Mouse (Mus musculus) intestine, embryonic 15.5 days (tissue): Measurements from ENCODE around the gene Sestd1. TPM values are rescaled to one million over a fixed set of nuclear protein-coding genes. Genes with fewer than 3 reads are reported as not detected.

Source experiments
- ATAC-seq: fragments of 200-750 bp; cut with Nextera tagmentation; 2 replicates; pipeline ENCODE4 v1.8.0; 2017; ENCODE audit warnings: moderate TSS enrichment, moderate library complexity
- H3K27ac ChIP-seq: fragments of 300-500 bp; sonication (generic); 2 replicates; pipeline ENCODE4 v1.5.1; 2015; ENCODE audit warnings: mild to moderate bottlenecking, inconsistent platforms
- H3K27me3 ChIP-seq: fragments of 300-500 bp; sonication (generic); replicated peaks from 2 replicates; pipeline ENCODE4 v1.6.1; 2015; ENCODE audit warnings: inconsistent platforms
- H3K36me3 ChIP-seq: fragments of 300-500 bp; sonication (generic); 2 replicates; pipeline ENCODE4 v1.6.1; 2015; ENCODE audit warnings: inconsistent platforms
- H3K4me1 ChIP-seq: fragments of 300-500 bp; sonication (generic); replicated peaks from 2 replicates; pipeline ENCODE4 v1.6.1; 2015; ENCODE audit warnings: inconsistent platforms
- H3K4me2 ChIP-seq: fragments of 300-500 bp; sonication (generic); replicated peaks from 2 replicates; pipeline ENCODE4 v1.6.1; 2015; ENCODE audit warnings: mild to moderate bottlenecking, inconsistent platforms
- H3K4me3 ChIP-seq: fragments of 300-500 bp; sonication (generic); replicated peaks from 2 replicates; pipeline ENCODE4 v1.5.1; 2015; ENCODE audit warnings: inconsistent platforms
- H3K9ac ChIP-seq: fragments of 300-500 bp; sonication (generic); 2 replicates; pipeline ENCODE4 v1.6.1; 2015; ENCODE audit warnings: inconsistent platforms
- H3K9me3 ChIP-seq: fragments of 300-500 bp; sonication (generic); 2 replicates; pipeline ENCODE4 v1.6.1; 2016; ENCODE audit warnings: inconsistent platforms
- WGBS: fragments of 180-500 bp; shearing (Covaris S2); methylation state at CpG from one replicate; pipeline ENCODE4 v1.1.7; 2015; 5-methylcytosine and 5-hydroxymethylcytosine counted together
- polyA plus RNA-seq: library from polyadenylated mRNA; unstranded; fragments of >200 nt; fragmentation: Nextera tagmentation; extraction: Ambion mirVana; gene quantifications from 2 replicates; pipeline ENCODE4 v1.2.1, GENCODE M21; 2015

The Sestd1 gene
- polyA plus RNA-seq, 1 experiment from 2014 or later = 17.3 TPM

DNA sequence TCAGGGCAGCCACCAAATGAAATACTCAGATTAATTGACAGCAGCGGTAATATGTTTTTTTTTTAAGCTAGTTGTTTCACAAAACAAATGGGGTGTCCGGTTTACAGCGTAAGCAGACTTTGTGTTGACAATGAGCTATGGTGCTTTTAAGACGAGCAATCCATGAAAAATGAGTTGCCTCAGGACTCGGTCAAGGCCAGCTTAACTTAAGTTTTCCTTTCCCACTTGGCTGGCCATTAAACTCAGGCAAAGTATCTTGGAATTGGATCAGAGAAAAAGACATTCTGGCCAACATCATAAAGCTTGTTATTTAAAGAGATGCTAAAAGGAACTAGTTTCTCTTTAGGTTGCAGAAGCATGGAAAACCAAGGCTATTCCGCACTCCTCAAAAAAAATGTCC is 136.9 kb downstream of the Sestd1 start:
- H3K27ac ChIP-seq = no peak overlapping the region
- H3K27me3 ChIP-seq = no peaks in the 10 kb centered on the region
- ATAC-seq = no peak
- no peak overlapping the region for H3K4me3 ChIP-seq
- no peak overlapping the region for H3K9ac ChIP-seq
- no peaks in the 10 kb centered on the region for H3K36me3 ChIP-seq
- WGBS = 49% methylated on average over 6 of the region's 6 CpGs
- no peaks in the 10 kb centered on the region for H3K9me3 ChIP-seq
- no peaks in the 10 kb centered on the region for H3K4me1 ChIP-seq
- H3K4me2 ChIP-seq = no peak overlapping the region

GRCm38 (mm10) chr2:77138879-77139278 is 141.5 kb downstream of the Sestd1 start:
- Histone ChIP-seq H3K4me3 (no peak overlapping the region), H3K9me3 (no peaks in the 10 kb centered on the region), H3K27me3 (no peaks in the 10 kb centered on the region), H3K36me3 (no peaks in the 10 kb centered on the region), H3K27ac (no peak overlapping the region), H3K4me1 (no peaks in the 10 kb centered on the region), H3K9ac (no peak overlapping the region), H3K4me2 (no peak overlapping the region)
- 69% methylated on average over 6 of the region's 6 CpGs for WGBS
- no peak for ATAC-seq

DNA sequence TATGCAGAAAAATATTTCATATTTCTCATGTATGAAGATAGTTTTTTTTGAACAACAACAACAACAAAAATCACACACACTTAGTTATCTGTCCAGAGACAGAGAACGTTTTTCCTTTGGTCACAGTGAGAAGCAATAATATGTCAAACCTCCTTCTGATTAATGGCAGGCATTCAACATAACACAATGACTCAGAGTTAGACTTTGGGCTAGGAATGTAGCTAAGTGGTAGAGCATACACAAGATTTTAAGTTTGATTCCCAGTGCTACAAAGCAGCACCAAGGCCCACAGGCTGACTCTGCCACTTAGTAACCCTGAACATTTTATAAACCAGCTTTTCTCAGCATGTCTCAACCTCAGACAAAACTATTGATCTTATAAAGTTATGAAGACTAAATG is 145.5 kb downstream of the Sestd1 start:
- Histone ChIP-seq H3K4me1 (no peaks in the 10 kb centered on the region), H3K27me3 (no peaks in the 10 kb centered on the region), H3K9me3 (no peaks in the 10 kb centered on the region), H3K36me3 (no peaks in the 10 kb centered on the region), H3K4me3 (no peak overlapping the region), H3K9ac (no peak overlapping the region), H3K27ac (no peak overlapping the region), H3K4me2 (no peak overlapping the region)
- WGBS = 26% methylated on average over 1 of the region's 1 CpGs
- no peak for ATAC-seq

DNA sequence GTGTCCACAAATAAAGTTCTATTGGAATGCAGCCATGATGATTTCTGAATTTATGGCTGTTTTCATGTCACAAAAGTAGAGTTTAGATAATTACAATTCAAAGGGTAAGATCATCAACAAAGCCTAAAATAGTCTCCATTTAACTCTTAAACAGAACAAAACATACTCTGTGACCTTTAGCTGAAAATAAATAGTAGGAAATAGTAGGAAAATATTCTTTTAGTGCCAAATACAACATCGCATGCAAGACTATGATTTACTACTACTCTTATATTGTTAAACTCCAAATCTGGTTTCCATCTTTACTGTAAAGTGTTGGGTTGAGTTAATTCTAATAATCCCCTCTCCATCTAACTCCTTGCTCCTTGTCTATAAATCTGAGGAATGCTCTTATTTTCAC is 147.0 kb downstream of the Sestd1 start:
- WGBS = 64% methylated on average over 1 of the region's 1 CpGs
- Histone ChIP-seq H3K27ac (no peak overlapping the region), H3K9me3 (no peaks in the 10 kb centered on the region), H3K36me3 (no peaks in the 10 kb centered on the region), H3K4me2 (no peak overlapping the region), H3K4me3 (no peak overlapping the region), H3K27me3 (no peaks in the 10 kb centered on the region), H3K9ac (no peak overlapping the region), H3K4me1 (no peaks in the 10 kb centered on the region)
- no peak for ATAC-seq

Other genes with a start within 250 kb of the Sestd1 start
- 5.6 and 7.1 TPM in 2 replicates for gene Ccdc141, start 110.0 kb downstream of the Sestd1 start, polyA plus RNA-seq